Mouse (Mus musculus) midbrain, embryonic 16.5 days (tissue): ENCODE measurements around the gene Rpl23. TPM values are rescaled to one million over a fixed set of nuclear protein-coding genes. Genes with fewer than 3 reads are reported as not detected.

Experiments
- ATAC-seq: fragments of 200-750 bp; cut with Nextera tagmentation; 2 replicates; pipeline ENCODE4 v1.8.0; 2017; ENCODE audit warnings: moderate TSS enrichment
- H3K27ac ChIP-seq: fragments of 300-500 bp; sonication (generic); 2 replicates; pipeline ENCODE4 v1.5.1; 2014; ENCODE audit warnings: mild to moderate bottlenecking, low read length, mixed read lengths
- H3K27me3 ChIP-seq: fragments of 300-500 bp; sonication (generic); 2 replicates; pipeline ENCODE4 v1.6.1; 2014; ENCODE audit warnings: low read depth, low read length, mixed read lengths; ENCODE audit not compliant: control insufficient read depth, insufficient read depth
- H3K36me3 ChIP-seq: fragments of 300-500 bp; sonication (generic); 2 replicates; pipeline ENCODE4 v1.6.1; 2014; ENCODE audit warnings: mild to moderate bottlenecking, low read length, moderate library complexity, mixed read lengths; ENCODE audit not compliant: control insufficient read depth, insufficient read depth
- H3K4me1 ChIP-seq: fragments of 300-500 bp; sonication (generic); 2 replicates; pipeline ENCODE4 v1.6.1; 2014; ENCODE audit warnings: mild to moderate bottlenecking, low read length, mixed read lengths; ENCODE audit not compliant: control insufficient read depth, insufficient read depth
- H3K4me2 ChIP-seq: fragments of 300-500 bp; sonication (generic); 2 replicates; pipeline ENCODE4 v1.6.1; 2014; ENCODE audit warnings: mild to moderate bottlenecking, low read length, mixed read lengths
- H3K4me3 ChIP-seq: fragments of 300-500 bp; sonication (generic); 2 replicates; pipeline ENCODE4 v1.5.1; 2014; ENCODE audit warnings: low read depth, mild to moderate bottlenecking, low read length, moderate library complexity, mixed read lengths
- H3K9ac ChIP-seq: fragments of 300-500 bp; sonication (generic); 2 replicates; pipeline ENCODE4 v1.6.1; 2014; ENCODE audit warnings: low read depth, low read length, mixed read lengths
- H3K9me3 ChIP-seq: fragments of 300-500 bp; sonication (generic); replicated peaks from 2 replicates; pipeline ENCODE4 v1.6.1; 2014; ENCODE audit warnings: mild to moderate bottlenecking, low read length, mixed read lengths; ENCODE audit not compliant: control insufficient read depth, poor library complexity, severe bottlenecking
- WGBS: fragments of 180-500 bp; shearing (Covaris S2); extraction: QIAGEN DNeasy Blood & Tissue Kit; methylation state at CpG from one replicate; pipeline ENCODE4 v1.1.7; 2014; 5-methylcytosine and 5-hydroxymethylcytosine counted together
- polyA plus RNA-seq: library from polyadenylated mRNA; unstranded; fragments of >200 nt; fragmentation: Nextera tagmentation; extraction: Ambion mirVana; gene quantifications from 2 replicates; pipeline ENCODE4 v1.2.1, GENCODE M21; 2015

The Rpl23 gene
- polyA plus RNA-seq, 1 experiment from 2014 or later, result 286 TPM

DNA sequence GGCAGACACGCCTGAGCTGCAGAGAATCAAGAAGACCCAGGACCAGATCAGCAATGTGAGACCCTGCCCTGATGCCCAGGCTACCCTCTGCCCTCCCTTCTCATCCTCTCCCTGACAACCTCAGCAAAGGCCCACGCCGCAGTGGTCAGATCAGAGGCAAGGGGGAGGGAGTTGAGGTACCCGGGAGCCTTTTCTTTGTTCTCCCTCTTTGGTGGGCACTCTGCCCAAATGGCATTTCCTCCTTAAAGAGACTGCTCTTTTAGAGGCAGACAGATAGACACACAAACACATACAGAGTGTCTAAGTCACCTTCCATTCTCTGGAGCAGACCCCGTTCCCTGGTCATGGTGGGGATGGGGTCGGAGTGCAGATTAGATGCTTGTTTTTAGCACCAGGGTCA is 42.7 kb upstream of the Rpl23 start:
- Histone ChIP-seq H3K36me3 (peaks cover 23% of the 10 kb centered on the region), H3K4me3 (no peak overlapping the region), H3K27ac (no peak overlapping the region), H3K4me2 (no peak overlapping the region), H3K9ac (no peak overlapping the region), H3K27me3 (no peaks in the 10 kb centered on the region), H3K4me1 (no peaks in the 10 kb centered on the region), H3K9me3 (no peaks in the 10 kb centered on the region)
- no peak for ATAC-seq
- WGBS, result 68% methylated on average over 6 of the region's 6 CpGs

GRCm38 (mm10) chr11:97824168-97824567 is 41.9 kb upstream of the Rpl23 start:
- WGBS, result 95% methylated on average over 11 of the region's 11 CpGs
- no peak overlapping the region for H3K4me3 ChIP-seq

DNA sequence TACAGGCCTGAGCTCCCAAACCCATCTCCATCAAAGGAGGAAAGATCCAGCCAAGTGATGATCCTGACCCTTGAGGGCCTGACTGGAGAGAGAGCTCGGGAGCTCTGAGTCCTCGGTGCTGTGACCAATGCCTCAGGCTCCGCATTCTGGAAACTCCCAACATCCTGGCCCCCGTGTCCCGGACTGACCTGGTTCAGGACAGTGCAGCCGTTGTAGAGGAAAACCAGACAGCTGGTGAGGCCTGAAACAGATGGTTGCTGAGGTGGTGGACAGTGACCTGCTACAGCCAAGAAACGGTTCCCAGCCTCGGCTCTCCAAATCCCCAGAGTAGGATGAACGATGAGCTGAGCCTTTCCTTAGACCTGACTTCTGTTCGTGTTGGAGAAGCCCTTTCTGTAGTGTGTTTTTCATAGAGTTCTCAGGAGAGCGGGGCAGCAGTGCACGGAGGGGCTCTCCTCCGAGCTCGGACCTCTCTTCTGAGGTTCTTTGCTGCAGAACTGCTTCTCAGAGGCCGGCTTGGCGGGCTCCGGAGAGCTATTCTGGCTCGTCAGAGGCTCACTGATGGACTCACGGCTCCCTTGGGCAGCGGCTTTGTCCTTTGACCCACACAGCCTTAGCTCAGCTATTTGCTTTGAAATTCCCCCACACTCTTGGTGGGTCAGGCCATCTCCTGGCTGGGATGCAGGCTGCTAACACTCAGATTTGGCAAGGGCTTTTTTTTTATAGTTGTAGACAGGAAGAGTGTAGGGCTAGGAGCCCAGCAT is 40.8 kb upstream of the Rpl23 start:
- H3K9me3 ChIP-seq, result no peaks in the 10 kb centered on the region
- ATAC-seq, result no peak
- H3K4me1 ChIP-seq, result peaks cover 7% of the 10 kb centered on the region
- H3K4me2 ChIP-seq, result no peak overlapping the region
- no peak overlapping the region for H3K4me3 ChIP-seq
- WGBS, result 71% methylated on average over 20 of the region's 20 CpGs
- no peaks in the 10 kb centered on the region for H3K27me3 ChIP-seq
- H3K27ac ChIP-seq, result no peak overlapping the region
- peaks cover 22% of the 10 kb centered on the region for H3K36me3 ChIP-seq
- no peak overlapping the region for H3K9ac ChIP-seq

More at GRCm38 (mm10) chr11:97824168-97824567, 41.9 kb upstream of the Rpl23 start:
- no peaks in the 10 kb centered on the region for H3K9me3 ChIP-seq
- no peak overlapping the region for H3K4me2 ChIP-seq
- H3K4me1 ChIP-seq, result no peaks in the 10 kb centered on the region
- H3K9ac ChIP-seq, result no peak overlapping the region
- no peaks in the 10 kb centered on the region for H3K27me3 ChIP-seq
- ATAC-seq, result no peak
- H3K36me3 ChIP-seq, result peaks cover 21% of the 10 kb centered on the region
- no peak overlapping the region for H3K27ac ChIP-seq

DNA sequence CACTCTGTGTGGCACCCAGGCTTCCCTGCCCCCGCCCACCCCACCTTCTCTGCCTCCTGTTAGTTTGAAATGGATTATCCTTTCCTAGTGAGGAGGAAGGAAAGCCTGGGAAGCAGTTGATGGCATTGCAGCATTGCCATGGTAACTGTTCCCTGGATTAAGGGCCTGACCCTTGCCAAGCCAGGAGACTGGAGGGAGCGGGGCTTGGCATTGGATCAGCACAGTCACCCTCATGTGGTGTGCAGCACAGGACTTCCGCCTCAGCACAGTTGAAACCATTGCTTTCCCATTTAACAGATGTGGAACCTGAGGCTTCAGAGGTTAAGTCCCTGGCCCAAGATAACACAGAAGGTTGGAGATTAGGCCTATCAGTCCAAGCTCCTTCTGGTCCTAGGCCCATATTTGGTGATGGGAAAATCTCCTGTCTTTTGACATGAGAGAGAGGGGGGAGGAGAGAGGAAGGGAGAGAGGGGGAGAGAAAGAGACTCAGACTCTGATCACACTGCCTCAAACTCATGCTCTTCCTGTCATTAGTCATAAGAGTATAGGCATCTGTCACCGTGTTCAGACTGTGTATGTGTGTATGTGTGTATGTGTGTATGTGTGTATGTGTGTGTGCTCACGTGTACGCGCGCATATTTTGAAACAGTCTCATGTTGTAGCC is 39.3 kb upstream of the Rpl23 start:
- Histone ChIP-seq H3K9ac (no peak overlapping the region), H3K27ac (no peak overlapping the region), H3K4me1 (peaks cover 10% of the 10 kb centered on the region), H3K4me2 (no peak overlapping the region), H3K9me3 (no peaks in the 10 kb centered on the region), H3K36me3 (peaks cover 18% of the 10 kb centered on the region), H3K4me3 (no peak overlapping the region), H3K27me3 (no peaks in the 10 kb centered on the region)
- 88% methylated on average over 8 of the region's 8 CpGs for WGBS
- no peak for ATAC-seq

DNA sequence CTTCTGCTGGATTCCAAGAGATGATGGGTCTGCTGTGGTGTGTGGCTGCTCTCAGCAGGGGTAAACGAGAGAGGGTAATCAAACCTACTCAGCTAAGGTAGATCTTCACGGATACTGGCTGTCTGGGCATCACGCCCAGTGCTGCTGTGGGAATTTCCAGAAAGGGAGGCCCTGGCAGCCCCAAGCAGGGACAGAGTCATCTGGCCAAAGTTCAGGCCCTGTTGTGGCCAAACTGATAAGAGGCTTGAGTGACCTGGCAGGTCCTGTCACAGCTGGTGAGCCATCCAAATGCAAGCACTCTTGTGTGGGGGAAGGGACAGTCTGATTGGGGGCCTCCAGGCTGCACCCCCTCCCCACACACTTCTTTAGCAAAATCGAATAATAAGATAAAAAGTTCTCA is 38.6 kb upstream of the Rpl23 start:
- Histone ChIP-seq H3K4me1 (peaks cover 10% of the 10 kb centered on the region), H3K9me3 (no peaks in the 10 kb centered on the region), H3K9ac (no peak overlapping the region), H3K4me3 (no peak overlapping the region), H3K27me3 (no peaks in the 10 kb centered on the region), H3K36me3 (peaks cover 21% of the 10 kb centered on the region), H3K4me2 (no peak overlapping the region), H3K27ac (no peak overlapping the region)
- ATAC-seq, result no peak
- WGBS, result 63% methylated on average over 4 of the region's 4 CpGs

GRCm38 (mm10) chr11:97819923-97820322 is 37.7 kb upstream of the Rpl23 start:
- peaks cover 17% of the 10 kb centered on the region for H3K36me3 ChIP-seq
- no peak for ATAC-seq

DNA sequence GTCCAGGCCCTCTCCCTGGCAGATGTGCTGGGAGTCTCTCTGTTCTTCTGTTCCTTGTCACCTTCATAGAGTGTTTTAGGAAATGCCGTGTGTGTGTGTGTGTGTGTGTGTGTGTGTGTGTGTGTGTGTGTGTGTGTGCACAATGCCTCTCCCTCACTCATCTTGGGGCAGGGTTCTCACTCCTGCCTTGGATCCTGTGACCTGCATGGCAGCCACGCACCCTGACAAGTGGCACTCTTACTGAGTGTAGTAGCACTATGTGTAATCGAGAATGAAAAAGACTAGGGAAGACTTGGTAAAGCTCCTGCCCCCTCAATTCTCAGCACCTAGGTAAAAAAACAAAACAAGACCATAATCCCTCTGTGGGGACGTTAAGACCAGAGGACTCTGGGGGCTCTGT is 36.9 kb upstream of the Rpl23 start:
- H3K9ac ChIP-seq, result peak overlapping the region; percentile 36; the same call in 1 of the 2 replicates
- no peak for ATAC-seq
- no peak overlapping the region for H3K4me3 ChIP-seq
- no peak overlapping the region for H3K4me2 ChIP-seq
- peaks cover 17% of the 10 kb centered on the region; the same call in 1 of the 2 replicates for H3K36me3 ChIP-seq
- no peaks in the 10 kb centered on the region for H3K27me3 ChIP-seq
- peak overlapping the region; percentile 63 for H3K27ac ChIP-seq
- WGBS, result 41% methylated on average over 4 of the region's 4 CpGs
- H3K9me3 ChIP-seq, result no peaks in the 10 kb centered on the region
- H3K4me1 ChIP-seq, result peaks cover 12% of the 10 kb centered on the region

More at GRCm38 (mm10) chr11:97819923-97820322, 37.7 kb upstream of the Rpl23 start:
- Histone ChIP-seq H3K27me3 (no peaks in the 10 kb centered on the region), H3K4me2 (no peak overlapping the region), H3K4me1 (peaks cover 12% of the 10 kb centered on the region), H3K9me3 (no peaks in the 10 kb centered on the region), H3K9ac (no peak overlapping the region), H3K27ac (no peak overlapping the region), H3K4me3 (no peak overlapping the region)
- WGBS, result 76% methylated on average over 5 of the region's 5 CpGs

DNA sequence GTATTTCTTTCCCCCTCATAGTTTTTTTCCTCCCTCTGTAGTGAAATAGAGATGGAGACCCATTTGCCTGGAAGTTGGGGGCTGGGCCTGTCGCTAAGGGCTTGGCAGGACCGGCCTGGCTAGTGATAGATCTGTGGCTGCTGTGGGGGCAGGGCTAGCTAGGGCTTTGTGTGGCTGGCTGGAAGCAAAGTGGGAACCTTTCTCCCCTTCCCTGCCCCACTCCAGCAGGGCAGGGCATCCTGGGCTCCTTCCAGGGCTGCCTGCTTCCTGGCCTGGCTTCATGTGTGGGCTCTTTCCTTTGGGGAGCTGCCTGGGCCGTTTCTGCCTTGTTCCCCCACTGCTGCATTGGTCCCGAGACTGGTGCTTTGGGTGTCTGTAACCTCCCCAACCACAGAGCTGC is 36.3 kb upstream of the Rpl23 start:
- Histone ChIP-seq H3K9ac (peak overlapping the region; percentile 36; the same call in 1 of the 2 replicates), H3K4me3 (no peak overlapping the region), H3K36me3 (peaks cover 17% of the 10 kb centered on the region; the same call in 1 of the 2 replicates), H3K4me2 (no peak overlapping the region), H3K27me3 (no peaks in the 10 kb centered on the region), H3K9me3 (no peaks in the 10 kb centered on the region), H3K4me1 (peaks cover 17% of the 10 kb centered on the region), H3K27ac (peak overlapping the region; percentile 63)
- 8% methylated on average over 4 of the region's 4 CpGs for WGBS
- ATAC-seq, result peak; percentile 68

DNA sequence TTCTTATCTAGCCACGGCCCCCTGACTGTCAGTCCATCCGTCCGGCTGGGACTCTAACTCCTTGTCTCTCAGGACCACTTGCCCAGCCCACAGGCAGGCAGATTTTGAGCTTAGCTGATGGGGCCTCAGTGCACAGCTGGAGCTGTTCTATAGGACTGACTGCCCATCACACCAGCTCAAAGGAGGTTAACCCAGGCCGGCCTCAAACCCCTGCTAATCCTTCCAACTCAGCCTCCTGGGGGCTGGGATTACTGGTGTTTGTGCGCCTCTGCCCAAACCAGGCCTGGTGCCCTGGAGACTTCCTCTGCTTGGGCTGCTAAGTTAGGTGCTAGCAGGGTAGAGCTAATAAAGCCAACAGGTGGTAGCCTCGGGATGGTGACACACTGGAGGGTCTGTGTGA is 35.8 kb upstream of the Rpl23 start:
- no peaks in the 10 kb centered on the region for H3K9me3 ChIP-seq
- H3K4me3 ChIP-seq, result no peak overlapping the region
- no peak for ATAC-seq
- 12% methylated on average over 6 of the region's 6 CpGs for WGBS
- no peaks in the 10 kb centered on the region for H3K27me3 ChIP-seq
- H3K36me3 ChIP-seq, result peaks cover 17% of the 10 kb centered on the region; the same call in 1 of the 2 replicates
- H3K27ac ChIP-seq, result peak overlapping the region; percentile 63
- H3K9ac ChIP-seq, result no peak overlapping the region
- H3K4me1 ChIP-seq, result peaks cover 23% of the 10 kb centered on the region
- no peak overlapping the region for H3K4me2 ChIP-seq
